Mouse (Mus musculus) thymus, postnatal 14 days (tissue): ENCODE data around the gene Jund.

Experiments used
- DNase-seq: peaks from one replicate; pipeline ENCODE4 v3.0.0; 2021

The Jund gene

DNA sequence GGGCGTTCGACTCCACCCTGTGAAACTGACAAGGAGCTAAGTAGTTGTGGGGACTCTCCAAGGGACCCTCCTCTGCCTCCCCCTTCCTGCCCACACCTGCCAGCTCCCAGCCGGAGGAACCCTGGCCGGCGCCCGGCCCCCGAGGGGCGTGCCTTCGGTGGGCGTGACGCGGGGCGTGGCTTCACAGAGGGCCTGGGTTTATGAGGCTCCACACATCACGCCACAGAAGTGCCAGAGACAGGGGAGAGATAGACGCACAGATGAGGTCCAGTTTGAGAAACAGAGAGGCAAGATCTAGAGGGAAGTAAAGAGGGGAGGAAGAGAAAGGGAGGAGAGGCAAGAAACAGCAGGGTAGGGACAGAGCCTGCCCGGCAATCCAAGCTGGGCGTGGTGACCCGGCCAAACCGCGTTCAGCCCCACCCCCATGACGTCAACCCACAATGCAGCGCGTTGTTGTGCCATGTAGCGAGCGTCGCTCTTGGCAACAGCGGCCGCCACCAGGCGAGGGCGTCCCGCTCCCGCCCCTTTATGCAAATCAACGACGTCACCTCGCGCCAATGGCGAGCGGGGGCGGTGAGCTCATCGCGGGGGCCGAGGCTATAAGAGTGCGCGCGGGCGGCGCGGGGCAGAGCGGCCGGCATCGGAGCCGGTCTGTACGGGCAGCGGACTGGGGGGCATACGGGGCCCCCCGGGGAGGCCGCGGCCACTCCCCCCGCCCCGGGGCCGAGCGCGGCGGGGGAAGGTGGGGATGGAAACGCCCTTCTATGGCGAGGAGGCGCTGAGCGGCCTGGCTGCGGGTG is at the start of gene Jund:
Gene Jund, plus strand, starts transcription at position 640 of the 800 bp plus-strand sequence.
- DNase-seq: peak; percentile 100

DNA sequence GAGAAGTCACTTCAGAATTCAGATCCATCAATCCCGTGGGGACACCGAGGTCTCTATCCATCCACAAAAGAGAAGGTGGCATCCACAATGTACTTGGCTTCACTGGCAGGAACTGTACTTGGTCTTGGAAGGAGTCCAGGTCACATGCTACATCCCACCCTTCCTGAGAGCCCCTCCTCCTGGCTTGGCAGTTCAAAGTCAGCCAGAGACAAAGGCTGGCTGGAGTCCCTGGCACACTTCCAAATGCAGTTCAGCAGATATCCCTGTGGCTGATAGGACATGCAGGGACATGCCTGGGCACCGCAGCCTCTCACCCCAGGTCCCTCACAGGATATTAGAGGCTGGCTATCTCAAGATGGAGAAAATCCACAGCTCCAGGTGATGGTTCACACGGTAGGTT is 49.4 kb upstream of the Jund start:
- DNase-seq: no peak

DNA sequence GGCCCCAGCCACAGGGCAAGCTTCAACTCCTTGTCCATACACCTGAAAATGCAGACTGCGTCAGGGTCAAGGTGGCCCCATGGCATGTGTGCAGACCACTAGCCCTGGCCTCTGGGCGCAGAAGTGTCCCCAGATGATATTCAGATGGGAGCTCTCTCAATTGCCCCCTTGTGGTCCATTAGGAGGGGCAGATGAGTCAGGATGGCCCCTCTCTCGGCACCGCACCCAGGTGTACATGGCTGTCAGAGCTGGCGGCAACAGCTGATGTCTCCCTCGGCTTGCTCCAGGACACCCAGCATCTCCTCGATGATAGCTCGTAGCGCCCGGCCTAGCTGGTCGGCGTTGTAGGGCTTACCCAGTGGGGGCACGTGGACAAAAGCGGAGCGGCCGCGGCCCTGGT is 48.4 kb upstream of the Jund start:
- no peak for DNase-seq

DNA sequence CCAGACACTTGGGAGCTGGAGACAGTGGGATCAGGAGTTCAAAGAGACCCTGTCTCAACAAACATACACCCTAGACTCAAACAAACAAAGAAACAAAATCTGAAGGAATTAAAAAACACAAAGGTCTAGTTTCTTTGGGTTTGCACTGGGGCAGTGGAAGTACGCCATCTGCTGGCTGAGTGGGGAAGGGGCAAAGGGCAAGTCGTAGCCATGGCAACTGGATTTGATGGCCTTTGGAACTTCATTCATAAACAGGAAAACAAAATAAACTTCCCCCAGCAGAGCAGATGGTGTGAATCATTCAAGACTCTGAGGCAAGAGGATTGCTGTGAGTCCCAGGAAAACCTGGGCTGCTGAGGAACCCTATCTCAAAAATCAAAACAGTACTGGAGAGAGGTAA is 45.5 kb upstream of the Jund start:
- DNase-seq: peak; percentile 69

DNA sequence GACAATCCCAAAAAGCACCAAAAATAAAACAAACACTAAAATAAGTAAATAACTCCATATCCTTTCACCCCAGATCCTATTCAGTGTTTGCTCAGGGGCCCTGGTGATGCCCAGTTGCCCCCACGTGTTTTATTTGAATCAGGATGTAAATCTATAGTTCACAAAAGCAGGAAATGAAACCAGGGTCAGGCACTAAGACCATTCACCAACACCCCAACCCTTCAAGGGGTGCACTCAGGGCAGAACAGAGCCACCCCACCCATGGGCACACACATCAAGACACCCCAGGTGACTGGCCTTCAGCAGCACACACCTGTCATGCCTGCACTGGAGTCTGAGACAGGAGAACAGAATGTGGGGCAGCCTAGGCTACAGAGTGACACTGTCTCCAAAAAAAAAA is 44.6 kb upstream of the Jund start:
- no peak for DNase-seq

DNA sequence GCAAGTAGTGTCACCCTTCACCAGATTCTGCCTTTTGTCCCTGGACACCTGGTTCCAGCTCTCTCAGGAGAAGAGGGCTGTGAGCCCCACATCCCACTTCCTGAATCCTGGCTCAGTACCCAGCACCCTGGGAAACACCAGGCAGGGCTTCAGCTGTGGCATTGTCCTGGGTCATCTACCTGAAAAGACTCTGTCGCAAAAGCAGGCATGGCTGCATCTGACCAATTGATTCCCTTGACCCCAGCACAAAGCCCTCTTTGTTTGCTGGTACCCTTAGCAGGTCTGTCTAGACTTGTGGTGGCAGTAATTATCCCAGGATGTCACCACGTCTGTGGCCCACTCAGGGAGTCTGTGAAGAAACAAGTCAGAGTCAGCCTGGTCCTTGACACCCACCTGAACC is 43.3 kb upstream of the Jund start:
- no peak for DNase-seq

DNA sequence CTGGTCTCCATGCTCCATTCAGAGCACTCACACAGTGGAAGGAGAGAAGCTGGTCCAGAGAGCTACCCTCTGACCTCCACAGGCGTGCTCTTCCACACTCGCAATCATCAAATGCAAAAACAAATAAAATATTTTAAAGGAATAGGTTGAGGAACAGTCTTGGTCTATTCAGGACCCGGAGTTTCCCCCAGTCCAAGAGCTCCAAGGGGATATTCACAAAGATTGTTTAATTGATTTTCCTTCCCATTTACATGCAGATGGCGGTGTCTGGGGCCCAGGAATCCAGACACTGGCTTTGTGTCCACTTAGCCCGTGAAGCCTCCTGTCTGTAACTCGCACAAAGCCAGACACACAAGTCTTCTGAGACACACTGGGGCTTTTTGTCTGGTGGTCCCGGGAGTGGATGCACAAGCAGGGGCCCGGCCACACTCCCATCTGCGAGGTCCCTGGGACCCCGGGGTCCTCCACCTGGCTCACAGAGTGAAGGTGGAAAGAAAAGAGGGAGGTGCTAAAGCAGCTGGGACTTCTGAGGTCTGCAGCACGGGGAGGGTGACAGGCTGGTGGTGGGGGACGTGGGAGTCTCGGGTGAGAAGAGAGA is 42.5 kb upstream of the Jund start:
- no peak for DNase-seq

DNA sequence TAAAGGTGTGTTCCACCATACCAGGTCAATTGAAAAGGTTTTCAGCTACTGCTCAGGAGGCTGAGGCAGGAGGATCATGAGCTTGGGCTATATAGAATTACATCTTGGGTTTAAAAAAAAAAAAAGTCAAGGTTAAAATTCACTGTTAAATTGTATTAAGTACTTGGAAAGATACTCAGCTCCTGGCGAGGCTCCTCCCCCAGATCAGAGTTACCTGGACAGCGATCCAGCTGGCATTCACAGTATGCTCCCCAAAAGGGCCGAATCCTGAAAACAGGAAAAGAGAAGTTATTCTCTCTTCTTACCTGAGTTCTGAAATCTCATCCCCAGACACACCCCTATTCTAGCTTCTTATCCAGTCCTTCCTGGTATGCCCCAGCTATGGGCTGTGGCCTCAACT is 41.5 kb upstream of the Jund start:
- DNase-seq: no peak

DNA sequence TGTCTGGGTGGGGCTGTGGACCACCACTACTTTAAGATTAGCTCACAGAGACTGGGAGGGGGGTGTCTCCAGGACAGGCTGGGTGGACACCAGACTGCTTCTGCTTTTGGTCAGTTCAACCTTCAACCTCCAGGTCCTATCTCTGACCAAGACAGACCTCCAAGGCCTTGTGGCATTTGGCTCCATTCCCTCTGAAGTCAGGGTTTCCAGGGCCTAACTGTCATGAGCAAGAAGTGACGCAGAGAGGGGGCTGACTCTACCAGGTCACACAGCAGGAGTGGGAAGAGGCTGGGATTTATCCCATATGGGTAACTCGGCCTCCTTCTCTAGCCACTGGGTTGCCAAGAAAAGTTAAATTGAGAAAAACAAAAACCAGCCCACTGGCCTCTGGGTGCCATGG is 41.0 kb upstream of the Jund start:
- no peak for DNase-seq

DNA sequence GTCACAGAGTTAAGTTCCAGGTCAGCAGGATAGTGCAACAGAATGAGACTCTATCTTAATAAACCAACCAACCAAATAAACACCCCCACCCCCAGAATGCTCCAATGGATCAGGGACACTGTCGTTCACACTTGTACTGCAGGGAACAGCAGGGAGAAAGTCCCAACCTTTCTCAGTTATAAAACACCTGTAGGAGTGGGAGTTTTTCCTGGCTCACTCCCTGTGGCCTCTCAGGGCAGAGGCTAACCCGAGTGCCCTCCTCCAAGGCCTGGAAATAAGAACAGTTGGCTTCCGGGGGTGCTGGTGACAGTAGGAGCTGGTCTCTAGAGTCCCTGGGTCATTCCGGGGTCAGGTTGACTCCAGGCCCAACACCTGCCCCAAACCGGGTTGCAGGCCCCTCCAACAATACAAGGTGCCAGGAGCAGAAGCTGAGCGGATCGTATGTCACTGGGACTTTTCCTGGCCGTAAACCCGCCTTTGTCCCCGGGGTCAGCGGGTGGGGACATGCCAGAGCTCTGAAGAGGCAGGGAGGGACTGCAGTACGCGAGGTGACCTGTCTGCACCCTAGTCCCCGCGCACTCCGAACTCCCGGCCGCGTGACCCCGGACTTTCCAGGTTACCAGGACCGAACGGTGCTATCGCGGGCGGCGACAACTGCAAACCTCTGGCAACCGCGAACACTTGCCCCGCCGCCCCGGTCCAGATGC is 39.7 kb upstream of the Jund start:
- DNase-seq: no peak

DNA sequence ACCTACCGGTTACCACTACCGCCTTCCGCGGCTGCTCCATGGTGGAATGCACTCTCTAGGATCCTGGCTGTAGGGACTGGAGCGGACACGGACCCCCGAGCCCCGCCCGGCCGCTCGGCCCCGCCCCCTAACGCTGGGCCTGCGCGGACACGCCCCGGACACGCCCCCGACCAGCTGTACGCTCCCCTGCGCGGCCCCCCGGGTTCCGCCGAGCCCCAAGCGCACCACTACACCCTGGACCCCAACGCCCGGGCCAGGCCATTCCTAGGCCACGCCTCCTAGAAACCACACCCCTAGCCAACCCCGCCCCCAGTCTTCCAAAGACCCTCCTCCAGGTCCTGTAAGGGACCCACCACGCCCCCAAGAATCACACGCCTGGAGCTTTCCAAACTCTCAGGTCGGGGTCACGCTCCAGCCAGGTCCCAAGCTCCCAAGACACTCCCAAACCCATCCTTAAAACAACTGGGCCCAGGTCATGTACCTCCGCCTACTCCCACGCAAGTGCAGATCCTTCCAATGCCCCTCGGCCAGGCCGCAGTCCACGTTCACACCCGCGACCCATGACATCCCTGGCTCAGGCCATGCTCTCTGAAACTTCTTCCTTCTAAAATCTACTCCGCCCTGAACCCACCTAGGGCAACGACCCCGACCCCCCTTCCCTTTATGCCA is 39.0 kb upstream of the Jund start:
- peak; percentile 94 for DNase-seq

DNA sequence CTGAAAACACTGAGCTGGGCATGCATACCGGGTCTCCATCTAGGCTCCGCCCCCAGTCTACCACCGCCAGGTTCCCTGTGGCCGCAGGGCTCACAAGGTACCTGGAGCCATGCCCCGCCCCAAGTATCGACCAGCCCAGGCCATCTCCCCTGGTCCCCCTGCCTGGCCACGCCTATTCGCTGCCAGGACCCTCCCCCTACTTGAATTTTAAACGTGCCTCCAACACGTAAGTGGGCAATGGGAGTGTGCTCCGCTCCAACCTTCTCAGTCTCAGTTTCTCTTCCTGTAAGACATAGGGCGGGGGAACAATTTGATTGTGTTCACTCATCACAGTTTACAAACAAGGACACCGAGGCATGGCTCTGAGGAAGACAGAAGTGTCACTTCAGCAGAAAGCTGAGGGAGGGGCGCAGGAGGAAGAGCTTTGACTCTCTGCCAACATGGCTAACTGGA is 38.5 kb upstream of the Jund start, which contains the start of gene Pgpep1:
Gene Pgpep1, minus strand, starts transcription at position 116 of the 453 bp plus-strand sequence.
- peak; percentile 56 for DNase-seq

DNA sequence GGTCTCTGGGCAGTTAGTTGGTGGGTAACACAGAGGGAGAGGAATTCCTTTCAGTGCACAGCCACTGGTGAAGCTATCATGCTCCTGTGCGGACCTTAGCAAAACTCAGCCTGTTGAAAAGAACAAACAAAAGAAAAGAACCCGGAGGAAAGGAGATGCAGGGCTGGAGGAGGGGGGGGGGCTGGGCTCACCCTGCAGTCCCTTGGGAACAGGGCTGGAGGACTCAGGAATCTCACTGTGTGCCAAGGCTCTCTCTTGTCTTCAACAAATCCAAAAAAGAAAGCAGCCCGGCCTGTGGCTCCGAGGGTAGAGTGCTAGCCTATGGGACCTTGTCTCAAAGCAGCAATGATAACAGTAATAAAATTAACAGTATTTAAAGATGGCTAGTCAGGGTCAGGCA is 35.1 kb upstream of the Jund start:
- DNase-seq: no peak

DNA sequence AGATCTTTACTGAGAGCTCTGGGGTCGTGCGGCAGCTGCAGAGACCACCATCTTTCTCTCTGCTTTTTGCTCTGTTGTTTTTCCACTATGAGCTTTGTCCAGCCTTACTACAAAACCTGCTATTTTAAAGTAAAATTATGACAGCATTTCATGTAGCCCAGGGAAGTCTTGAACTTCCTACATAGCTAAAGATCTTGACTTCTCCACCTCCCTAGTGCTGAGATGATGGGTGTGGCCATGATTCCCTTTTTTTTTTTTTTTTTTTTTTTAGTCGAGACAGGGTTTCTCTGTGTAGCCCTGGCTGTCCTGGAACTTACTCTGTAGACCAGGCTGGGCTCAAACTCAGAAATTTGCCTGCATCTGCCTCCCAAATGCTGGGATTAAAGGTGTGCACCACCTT is 34.1 kb upstream of the Jund start:
- DNase-seq: no peak

DNA sequence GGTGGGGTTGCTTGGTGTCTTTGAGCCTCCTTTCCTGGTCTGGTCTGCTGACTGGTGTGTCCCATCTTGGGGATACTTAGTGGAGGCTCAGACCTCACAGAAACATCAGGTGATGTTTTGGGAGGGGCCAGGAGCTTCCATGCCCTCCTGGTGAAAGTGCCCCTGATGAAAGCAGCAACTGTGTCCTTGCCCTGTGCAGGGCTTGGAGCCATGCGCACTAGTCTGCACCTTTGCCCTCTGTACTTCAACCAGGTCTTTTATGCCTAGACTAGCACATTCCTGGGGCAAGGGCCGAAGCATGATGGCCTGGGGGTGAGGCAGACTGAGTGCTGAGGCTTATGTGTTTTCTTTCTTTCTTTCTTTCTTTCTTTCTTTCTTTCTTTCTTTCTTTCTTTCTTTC is 33.1 kb upstream of the Jund start:
- DNase-seq: no peak

DNA sequence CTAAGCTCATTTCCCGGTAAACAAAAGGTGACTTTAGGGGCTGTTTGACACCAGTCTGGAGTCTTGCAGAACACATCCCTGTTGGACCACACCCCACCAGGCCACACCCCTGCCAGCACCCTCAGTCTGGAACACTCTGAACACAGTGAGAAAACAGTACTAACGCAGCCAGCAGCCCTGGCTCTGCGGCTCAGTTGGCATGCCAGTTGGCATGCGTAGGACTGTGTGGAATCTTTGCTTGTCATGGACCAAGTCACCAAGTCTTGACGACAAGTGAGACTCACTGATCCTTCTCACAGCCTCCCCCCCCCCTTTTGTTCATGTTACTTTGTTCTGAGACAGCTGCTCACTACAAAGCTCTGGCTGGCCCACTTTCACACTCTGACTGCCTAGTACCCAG is 31.7 kb upstream of the Jund start:
- peak; percentile 44 for DNase-seq

DNA sequence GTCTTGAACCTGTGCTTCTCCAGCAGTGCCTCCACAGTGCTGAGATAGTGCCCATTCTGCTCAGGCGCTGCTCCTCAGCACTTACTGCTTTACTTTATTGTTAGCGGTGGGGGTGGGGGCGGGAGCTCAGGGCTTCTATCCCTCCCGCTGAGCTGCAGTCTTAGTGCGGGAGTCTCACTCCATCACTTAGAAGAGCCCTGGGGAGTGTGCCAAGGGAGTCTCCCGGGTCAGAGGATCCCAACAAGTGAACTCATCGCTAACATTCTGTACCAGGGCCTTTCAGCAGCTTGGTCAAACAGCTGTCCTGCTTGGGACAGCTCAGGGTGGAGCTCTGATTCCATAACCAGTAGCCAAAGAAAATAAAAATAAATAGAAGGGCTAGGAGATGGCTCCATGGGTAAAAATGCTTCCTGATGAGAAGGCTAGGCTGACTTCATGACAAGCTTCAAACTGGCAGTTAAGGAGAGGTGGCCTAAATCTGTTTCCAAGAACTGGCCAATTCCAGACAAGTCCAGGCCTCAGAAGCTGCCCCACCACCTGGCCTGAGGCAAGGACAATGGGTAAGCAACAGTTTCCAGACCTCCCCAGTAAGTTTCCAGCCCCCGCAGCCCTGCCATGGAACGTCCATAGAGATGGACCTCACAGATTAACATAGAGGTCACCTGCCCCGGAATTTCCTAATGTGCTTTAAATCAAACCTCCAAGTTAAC is 27.0 kb upstream of the Jund start:
- DNase-seq: no peak

DNA sequence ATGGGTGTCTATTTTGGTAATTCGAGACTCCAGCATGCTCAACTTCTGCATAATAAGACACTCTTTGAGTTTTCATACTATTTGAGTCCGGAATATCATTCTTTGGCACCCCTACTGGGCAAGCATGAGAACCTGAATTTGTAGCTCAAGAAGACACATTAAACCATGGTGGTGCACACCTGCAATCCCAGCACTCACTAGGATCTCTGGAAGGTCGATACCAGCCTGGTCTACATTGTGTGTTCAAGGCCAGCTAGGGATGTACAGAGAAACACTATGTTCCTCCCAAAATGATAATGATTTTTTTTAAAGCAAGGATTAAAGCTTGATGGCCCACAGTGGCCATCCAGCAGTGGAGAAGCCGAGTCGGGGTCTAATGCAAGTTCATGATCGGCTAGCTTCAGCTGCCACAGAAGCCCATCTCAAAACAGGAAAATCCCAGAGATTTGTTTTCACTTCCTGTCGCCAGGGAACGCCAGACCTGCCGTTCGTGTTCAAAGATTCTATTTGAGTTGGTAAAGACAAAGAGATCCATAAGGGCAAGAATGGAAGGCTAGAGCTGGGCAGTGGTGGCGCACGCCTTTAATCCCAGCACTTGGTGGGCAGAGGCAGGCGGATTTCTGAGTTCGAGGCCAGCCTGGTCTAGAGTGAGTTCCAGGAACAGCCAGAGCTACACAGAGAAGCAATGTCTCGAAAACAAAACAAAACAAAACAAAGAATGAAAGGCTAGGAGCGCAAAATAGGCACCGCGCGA is 26.2 kb upstream of the Jund start:
- DNase-seq: no peak

DNA sequence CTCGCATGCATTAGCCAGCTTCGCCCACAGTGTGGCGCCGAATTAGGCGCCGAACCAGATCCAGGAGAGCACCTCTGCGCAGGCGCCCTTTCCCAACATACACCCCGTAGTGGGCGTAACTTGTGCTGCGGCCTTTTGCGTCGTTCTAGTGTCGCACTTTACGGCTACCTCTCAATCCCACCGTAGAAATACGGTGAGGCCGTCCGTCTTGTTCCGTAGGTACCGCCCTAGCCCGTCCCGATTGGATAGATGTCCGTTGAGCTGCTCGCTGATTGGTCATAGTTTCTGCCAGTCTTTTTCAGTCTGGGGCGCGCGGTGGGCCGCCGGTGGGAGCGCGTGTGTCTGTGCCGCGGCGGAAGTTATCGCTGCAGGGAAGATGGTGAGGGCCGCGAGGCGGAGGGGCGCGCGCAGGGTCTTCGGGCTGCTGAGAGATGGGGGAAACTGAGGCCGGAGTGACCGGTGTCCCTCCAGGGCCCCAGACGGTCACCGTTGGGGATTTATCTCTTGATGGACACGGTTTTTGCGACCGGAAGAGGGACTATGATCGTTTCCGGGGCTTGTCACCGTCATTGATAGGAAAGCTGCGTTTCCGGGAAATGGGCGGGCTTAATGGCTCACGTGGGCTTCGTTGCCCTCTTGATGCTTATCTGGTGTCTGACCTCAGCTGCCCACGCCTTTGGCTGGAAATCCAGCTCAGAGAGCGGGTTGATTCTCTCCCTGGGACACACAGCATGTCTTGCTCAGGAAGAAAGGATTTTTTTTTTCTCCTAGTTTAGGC is 25.5 kb upstream of the Jund start, which contains the start of gene Lsm4:
Gene Lsm4, plus strand, starts transcription at position 170 of the 778 bp plus-strand sequence.
- peak; percentile 96 for DNase-seq

DNA sequence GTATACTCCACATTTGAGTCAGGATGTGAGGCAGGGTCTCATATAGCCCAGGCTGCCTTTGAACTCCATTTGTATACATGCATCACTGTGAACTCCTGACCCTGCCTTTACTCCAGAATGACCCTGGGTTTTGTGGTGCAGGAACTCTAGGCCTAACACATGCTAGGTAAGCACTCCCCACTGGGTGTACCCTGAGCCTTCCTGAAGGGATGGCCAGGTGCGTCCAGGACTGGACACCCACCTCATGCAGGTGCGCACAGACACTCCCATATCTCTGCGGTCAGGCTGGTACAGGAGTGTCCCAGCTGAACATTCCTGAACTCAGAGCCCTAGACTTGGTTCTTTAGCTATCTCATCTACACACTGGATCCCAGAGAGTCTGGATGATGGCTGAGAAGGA is 24.6 kb upstream of the Jund start:
- DNase-seq: no peak

DNA sequence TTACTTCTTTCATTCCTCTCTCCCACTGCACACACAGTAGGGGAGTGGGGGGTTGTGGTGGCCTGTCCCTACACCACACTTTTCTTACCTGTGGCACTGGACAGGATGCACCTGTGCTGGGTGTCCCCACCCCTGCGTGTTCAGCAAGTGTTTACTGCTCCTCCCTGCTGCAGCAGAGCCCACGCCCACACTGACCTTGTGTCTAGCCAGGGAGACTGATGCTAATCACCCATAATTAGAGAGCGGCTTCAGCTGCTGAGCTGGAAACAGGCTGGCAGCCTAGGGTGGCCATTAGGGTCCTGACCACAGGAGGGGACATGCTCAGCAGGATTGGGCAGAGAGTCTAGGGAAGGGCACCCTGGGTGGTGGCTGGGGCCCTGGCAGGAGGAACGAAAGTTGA is 24.0 kb upstream of the Jund start:
- no peak for DNase-seq
